Mouse (Mus musculus) ovary, postnatal 36 days (tissue): ENCODE results near the gene Ctsd.
"Not testable (repeated sequence)": the region's sequence is repeated elsewhere in the genome, so short reads cannot be mapped to it uniquely, and the experiment has no call there.

Experiments
- DNase-seq: peaks from one replicate; pipeline ENCODE4 v3.0.0; 2022; ENCODE audit warnings: low spot score, mixed read lengths

Ctsd gene

GRCm38 (mm10) chr7:142387419-142388148, at the start of gene Ctsd:
Gene Ctsd (minus strand): TSS chr7:142388038.
- DNase-seq: peak; percentile 98

GRCm38 (mm10) chr7:142437324-142437723, 49.5 kb upstream of the Ctsd start:
- DNase-seq: peak; percentile 47

- DNase-seq: no peak
These were observed 47.7 kb upstream of the Ctsd start for GRCm38 (mm10) chr7:142435524-142435923.

- DNase-seq: no peak
These were observed 46.5 kb upstream of the Ctsd start, which contains the start of gene Syt8 for GRCm38 (mm10) chr7:142434137-142434865. Gene Syt8 (plus strand): TSS chr7:142434850.

- no peak for DNase-seq
These were observed 45.8 kb upstream of the Ctsd start for GRCm38 (mm10) chr7:142433623-142434022.

- no peak for DNase-seq
These were observed 43.3 kb upstream of the Ctsd start for GRCm38 (mm10) chr7:142431106-142431505.

GRCm38 (mm10) chr7:142430160-142430678, 42.4 kb upstream of the Ctsd start:
- DNase-seq: no peak

- DNase-seq: peak; percentile 60
These were observed 40.4 kb upstream of the Ctsd start for GRCm38 (mm10) chr7:142428213-142428612.

- DNase-seq: no peak
These were observed 37.9 kb upstream of the Ctsd start for GRCm38 (mm10) chr7:142425641-142426213.

GRCm38 (mm10) chr7:142421826-142422225, 34.0 kb upstream of the Ctsd start:
- DNase-seq: no peak

- no peak for DNase-seq
These were observed 32.0 kb upstream of the Ctsd start for GRCm38 (mm10) chr7:142419887-142420286.

GRCm38 (mm10) chr7:142418679-142419078, 30.8 kb upstream of the Ctsd start:
- DNase-seq: no peak

- no peak for DNase-seq
These were observed 30.2 kb upstream of the Ctsd start for GRCm38 (mm10) chr7:142418027-142418426.

GRCm38 (mm10) chr7:142416225-142416624, 28.4 kb upstream of the Ctsd start:
- DNase-seq: no peak

- DNase-seq: no peak
These were observed 27.5 kb upstream of the Ctsd start for GRCm38 (mm10) chr7:142415314-142415713.

- no peak for DNase-seq
These were observed 25.4 kb upstream of the Ctsd start for GRCm38 (mm10) chr7:142413285-142413684.

- DNase-seq: no peak
These were observed 21.8 kb upstream of the Ctsd start for GRCm38 (mm10) chr7:142409603-142410002.

GRCm38 (mm10) chr7:142408686-142409085, 20.8 kb upstream of the Ctsd start:
- no peak for DNase-seq

- no peak for DNase-seq
These were observed 20.1 kb upstream of the Ctsd start for GRCm38 (mm10) chr7:142407935-142408334.

GRCm38 (mm10) chr7:142405134-142405533, 17.3 kb upstream of the Ctsd start:
- not testable (repeated sequence) for DNase-seq

- no peak for DNase-seq
These were observed 15.8 kb upstream of the Ctsd start for GRCm38 (mm10) chr7:142403591-142403990.

- no peak for DNase-seq
These were observed 12.9 kb upstream of the Ctsd start for GRCm38 (mm10) chr7:142400750-142401142.
